Mouse (Mus musculus) liver, postnatal 0 days (tissue): ENCODE measurements around the gene Cort. TPM values are rescaled to one million over a fixed set of nuclear protein-coding genes. Genes with fewer than 3 reads are reported as not detected.

ENCODE experiments used
- ATAC-seq: fragments of 200-750 bp; cut with Nextera tagmentation; 2 replicates; pipeline ENCODE4 v1.8.0; 2017; ENCODE audit warnings: mild to moderate bottlenecking, moderate library complexity
- DNase-seq: peaks from one replicate; pipeline ENCODE4 v3.0.0-alpha.2; 2016
- H3K27ac ChIP-seq: fragments of 300-500 bp; sonication (generic); 2 replicates; pipeline ENCODE4 v1.5.1; 2014; ENCODE audit warnings: antibody characterized with exemption, moderate library complexity, mild to moderate bottlenecking, low read depth
- H3K27me3 ChIP-seq: fragments of 300-500 bp; sonication (generic); 2 replicates; pipeline ENCODE4 v1.6.1; 2014; ENCODE audit warnings: low read length, control low read depth, mixed read lengths; ENCODE audit not compliant: insufficient read depth
- H3K36me3 ChIP-seq: fragments of 300-500 bp; sonication (generic); replicated peaks from 2 replicates; pipeline ENCODE4 v1.6.1; 2014; ENCODE audit warnings: mild to moderate bottlenecking, control low read depth, low read length, moderate library complexity, mixed read lengths; ENCODE audit not compliant: insufficient read depth
- H3K4me1 ChIP-seq: fragments of 300-500 bp; sonication (generic); 2 replicates; pipeline ENCODE4 v1.6.1; 2014; ENCODE audit warnings: antibody characterized with exemption, mild to moderate bottlenecking, control low read depth; ENCODE audit not compliant: insufficient read depth
- H3K4me2 ChIP-seq: fragments of 300-500 bp; sonication (generic); 2 replicates; pipeline ENCODE4 v1.6.1; 2014; ENCODE audit warnings: low read depth, mild to moderate bottlenecking, low read length, moderate library complexity, mixed read lengths
- H3K4me3 ChIP-seq: fragments of 300-500 bp; sonication (generic); 2 replicates; pipeline ENCODE4 v1.5.1; 2014; ENCODE audit warnings: low read depth, low read length
- H3K9ac ChIP-seq: fragments of 300-500 bp; sonication (generic); replicated peaks from 2 replicates; pipeline ENCODE4 v1.6.1; 2014; ENCODE audit warnings: mild to moderate bottlenecking, moderate library complexity
- H3K9me3 ChIP-seq: fragments of 300-500 bp; sonication (generic); 2 replicates; pipeline ENCODE4 v1.6.1; 2016; ENCODE audit warnings: mild to moderate bottlenecking, control low read depth, low read length, mixed read lengths
- CTCF ChIP-seq: sonication (generic); IDR thresholded peaks from 2 replicates; pipeline ENCODE4 v1.5.1; 2016; ENCODE audit warnings: antibody characterized with exemption, low read depth
- EP300 ChIP-seq: IDR thresholded peaks from 2 replicates; pipeline ENCODE4 v1.6.1; 2016; ENCODE audit warnings: antibody characterized with exemption, low read depth, mild to moderate bottlenecking
- WGBS: fragments of 180-500 bp; shearing (Covaris S2); extraction: QIAGEN DNeasy Blood & Tissue Kit; methylation state at CpG from one replicate; pipeline ENCODE4 v1.1.7; 2014; ENCODE audit not compliant: insufficient replicate concordance; 5-methylcytosine and 5-hydroxymethylcytosine counted together
- polyA plus RNA-seq: library from polyadenylated mRNA; unstranded; fragments of >200 nt; fragmentation: Nextera tagmentation; extraction: Ambion mirVana; gene quantifications from 2 replicates; pipeline ENCODE4 v1.2.1, GENCODE M21; 2015

Cort gene
- polyA plus RNA-seq, 1 experiment from 2014 or later: not detected

DNA sequence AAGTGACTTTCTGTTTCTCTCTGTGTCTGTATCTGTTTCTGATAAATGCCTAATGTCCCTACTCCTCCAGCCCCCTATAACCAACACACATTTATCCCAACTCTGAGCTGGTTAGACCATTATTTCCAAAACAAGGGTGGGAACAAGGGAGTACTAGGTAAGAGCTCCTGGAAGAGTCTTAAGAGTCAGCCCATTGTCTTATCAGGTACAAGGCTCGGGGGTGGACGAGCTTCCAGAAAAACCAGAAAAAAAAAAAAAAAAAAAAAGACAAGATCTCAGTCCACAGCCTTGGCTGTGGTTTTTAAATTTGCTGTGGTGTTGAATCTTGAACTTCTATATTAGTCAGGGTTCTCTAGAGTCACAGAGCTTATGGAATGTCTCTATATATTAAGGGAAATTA, 41.5 kb upstream of the Cort start:
- Histone ChIP-seq H3K36me3 (peaks cover 18% of the 10 kb centered on the region; the same call in 1 of the 2 replicates), H3K4me3 (no peak overlapping the region), H3K27me3 (no peaks in the 10 kb centered on the region), H3K27ac (peak overlapping the region; percentile 86; the same call in 1 of the 2 replicates), H3K9ac (0 out of 2 replicates have a peak overlapping the region, but pooled peaks have one; percentile 69), H3K4me2 (peak overlapping the region; percentile 98), H3K9me3 (no peaks in the 10 kb centered on the region), H3K4me1 (peaks cover 27% of the 10 kb centered on the region)
- DNase-seq: no peak
- no peak for ATAC-seq
- TF ChIP-seq CTCF: no peak
- no peak for TF ChIP-seq EP300
- WGBS: 31% methylated on average over 2 of the region's 2 CpGs

DNA sequence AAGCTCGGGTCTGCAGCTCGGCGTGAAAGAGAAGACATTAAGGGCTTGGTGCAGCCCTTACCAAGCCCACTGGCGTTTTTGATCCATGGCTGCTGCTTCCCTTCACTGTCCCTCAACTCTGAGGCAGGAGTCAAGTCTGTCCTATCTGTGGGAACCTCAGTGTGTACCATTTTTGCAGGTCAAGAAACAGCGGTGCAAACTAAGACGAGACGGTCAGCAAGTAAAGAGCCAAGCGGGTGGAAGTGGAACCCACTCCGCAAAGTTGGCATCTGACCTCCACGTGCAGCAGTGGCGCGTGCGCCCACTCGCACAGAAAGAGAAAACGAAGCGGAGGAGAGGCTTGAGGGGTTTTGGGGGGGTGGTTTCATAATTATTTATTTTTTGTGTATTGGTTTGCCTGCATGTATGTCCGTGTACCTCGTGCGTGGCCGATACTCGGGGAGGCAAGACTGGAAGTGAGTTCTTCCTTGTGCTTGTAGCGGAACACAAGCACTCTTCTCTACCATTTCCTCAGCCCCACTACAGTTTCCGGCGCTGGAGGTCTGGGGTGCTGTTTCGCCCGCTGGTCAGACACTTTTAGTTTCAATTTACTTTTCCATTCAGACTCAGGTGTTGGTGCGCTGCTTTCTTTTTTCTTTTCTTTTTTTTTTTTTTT, 40.5 kb upstream of the Cort start:
- H3K4me3 ChIP-seq: peak overlapping the region; percentile 75
- ATAC-seq (peak; percentile 21), DNase-seq (peak; percentile 52)
- H3K27me3 ChIP-seq: no peaks in the 10 kb centered on the region
- H3K27ac ChIP-seq: peak overlapping the region; percentile 86
- peak overlapping the region; percentile 69 for H3K9ac ChIP-seq
- H3K36me3 ChIP-seq: peaks cover 26% of the 10 kb centered on the region; the same call in 1 of the 2 replicates
- H3K9me3 ChIP-seq: no peaks in the 10 kb centered on the region
- TF ChIP-seq EP300: peak; percentile 4; the same call in 1 of the 2 replicates
- no peak for TF ChIP-seq CTCF
- peak overlapping the region; percentile 98 for H3K4me2 ChIP-seq
- under 1% methylated on average over 27 of the region's 27 CpGs for WGBS
- peaks cover 22% of the 10 kb centered on the region for H3K4me1 ChIP-seq

DNA sequence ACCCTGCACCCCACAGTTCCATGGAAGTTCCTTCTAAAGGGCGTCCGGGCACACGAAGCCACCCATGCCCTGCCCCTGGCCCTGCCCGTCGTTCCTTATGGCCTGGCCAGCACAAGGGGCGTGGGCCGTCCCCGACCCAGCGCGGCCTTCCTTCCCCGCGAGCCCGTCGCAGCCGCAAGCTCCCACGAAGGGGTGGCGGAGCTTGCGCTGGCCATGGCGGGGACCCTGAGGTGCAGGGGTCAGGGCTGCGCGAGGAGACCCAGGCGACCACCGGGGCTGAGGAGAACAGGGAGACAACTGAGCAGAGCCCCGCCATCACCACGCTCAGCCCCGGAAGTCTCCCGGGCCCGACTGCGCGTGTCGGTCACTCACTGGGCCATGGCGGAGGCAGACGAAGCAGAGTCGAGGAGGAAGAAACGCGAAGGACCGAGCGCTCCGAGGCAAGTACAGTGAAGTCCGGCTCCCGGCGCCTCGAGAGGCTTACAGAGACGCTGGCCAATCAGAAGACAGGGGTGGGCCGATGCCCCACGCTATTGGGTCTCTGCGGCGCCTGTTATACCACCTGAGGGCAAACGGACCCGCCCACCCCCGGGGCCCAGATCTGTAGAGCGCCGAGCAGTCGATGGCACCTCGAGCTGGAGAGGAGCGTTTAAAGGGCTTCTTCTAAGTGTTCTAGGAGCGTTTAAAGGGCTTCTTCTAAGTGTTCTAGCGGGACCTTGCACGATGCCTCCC, 39.8 kb upstream of the Cort start, which contains the start of gene Pgd:
Gene Pgd (minus strand): TSS at position 557 of the 732 bp plus-strand sequence.
- ATAC-seq (peak; percentile 98), DNase-seq (peak; percentile 96)
- Histone ChIP-seq H3K36me3 (peaks cover 30% of the 10 kb centered on the region; the same call in 1 of the 2 replicates), H3K4me3 (peak within 1 kb of the TSS; percentile 75), H3K4me1 (peaks cover 20% of the 10 kb centered on the region), H3K27ac (peak within 1 kb of the TSS; percentile 86), H3K4me2 (peak within 1 kb of the TSS; percentile 98), H3K9ac (peak within 1 kb of the TSS; percentile 78), H3K27me3 (no peaks in the 10 kb centered on the region), H3K9me3 (no peaks in the 10 kb centered on the region)
- under 1% methylated on average over 59 of the region's 59 CpGs for WGBS
- TF ChIP-seq EP300 (peak; percentile 71; the same call in 1 of the 2 replicates), CTCF (no peak)

DNA sequence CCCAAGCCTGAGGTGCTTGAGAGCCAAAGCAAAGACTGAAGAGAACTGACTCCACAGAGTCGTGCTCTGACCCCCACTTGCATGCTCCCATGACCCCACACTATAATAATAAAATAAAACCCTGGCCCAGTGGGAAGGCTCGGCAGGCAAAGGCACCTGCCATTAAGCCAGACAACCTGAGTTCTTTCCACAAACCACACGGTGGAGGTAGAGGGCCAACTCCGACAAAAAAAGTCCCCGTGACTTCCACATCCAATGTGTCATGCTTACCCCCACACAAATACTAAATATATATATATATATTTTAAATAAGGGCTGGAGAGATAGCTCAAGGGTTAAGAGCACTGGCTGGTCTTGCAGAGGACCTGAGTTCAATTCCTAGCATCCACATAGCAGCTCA, 37.6 kb upstream of the Cort start:
- ATAC-seq (no peak), DNase-seq (no peak)
- Histone ChIP-seq H3K4me3 (0 out of 2 replicates have a peak overlapping the region, but pooled peaks have one; percentile 18), H3K36me3 (peaks cover 46% of the 10 kb centered on the region), H3K4me1 (peaks cover 10% of the 10 kb centered on the region), H3K9me3 (no peaks in the 10 kb centered on the region), H3K9ac (no peak overlapping the region), H3K27me3 (no peaks in the 10 kb centered on the region), H3K27ac (no peak overlapping the region), H3K4me2 (peak overlapping the region; percentile 98)
- WGBS: 54% methylated on average over 5 of the region's 5 CpGs
- TF ChIP-seq EP300: no peak
- TF ChIP-seq CTCF: peak; percentile 47

DNA sequence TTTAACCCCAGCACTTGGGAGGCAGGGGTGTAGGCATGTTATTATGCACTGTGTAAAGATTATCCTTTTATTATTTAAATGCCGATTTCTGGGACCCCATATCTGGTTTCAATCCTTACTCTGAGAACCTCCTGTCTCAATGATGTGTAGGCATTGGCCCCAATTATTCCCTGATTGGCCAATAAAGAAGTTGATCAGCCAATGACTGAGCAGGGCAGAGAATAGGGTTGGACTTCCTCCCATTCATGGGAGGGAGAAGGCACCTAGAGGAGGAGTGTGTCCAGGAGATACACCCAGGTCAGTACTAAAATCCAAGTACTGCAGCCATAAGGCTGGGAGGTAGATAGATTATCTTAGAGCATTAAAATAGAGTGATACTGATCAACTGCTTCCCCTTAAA, 36.6 kb upstream of the Cort start:
- ATAC-seq (no peak), DNase-seq (no peak)
- Histone ChIP-seq H3K36me3 (peaks cover 55% of the 10 kb centered on the region), H3K27me3 (no peaks in the 10 kb centered on the region), H3K4me3 (no peak overlapping the region), H3K4me1 (peaks cover 10% of the 10 kb centered on the region), H3K27ac (no peak overlapping the region), H3K9ac (no peak overlapping the region), H3K4me2 (peak overlapping the region; percentile 98), H3K9me3 (no peaks in the 10 kb centered on the region)
- TF ChIP-seq EP300 (no peak), CTCF (no peak)
- WGBS: 74% methylated on average over 1 of the region's 1 CpGs

DNA sequence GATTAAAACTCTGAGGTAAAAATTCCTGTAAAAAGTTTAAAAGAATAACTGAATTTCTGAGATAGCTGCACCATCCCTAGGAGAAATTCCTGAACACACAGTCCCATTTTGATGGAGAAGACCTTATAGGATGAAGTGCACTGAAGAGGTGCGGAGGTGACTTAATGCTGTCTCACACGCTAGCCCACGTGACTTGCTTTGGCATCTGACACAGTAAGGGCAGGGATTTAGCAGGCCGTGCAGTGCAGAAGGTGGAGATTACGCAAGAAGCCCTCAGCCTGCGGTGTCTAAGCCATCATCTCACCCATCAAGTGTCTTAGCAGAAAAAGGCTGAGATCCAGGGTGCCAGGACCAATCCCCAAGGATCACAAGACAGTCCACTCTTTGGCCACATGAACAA, 34.6 kb upstream of the Cort start:
- no peaks in the 10 kb centered on the region for H3K27me3 ChIP-seq
- no peak for DNase-seq
- peaks cover 12% of the 10 kb centered on the region for H3K4me1 ChIP-seq
- H3K9me3 ChIP-seq: no peaks in the 10 kb centered on the region
- H3K36me3 ChIP-seq: peaks cover 76% of the 10 kb centered on the region
- H3K4me3 ChIP-seq: no peak overlapping the region
- ATAC-seq: no peak
- no peak overlapping the region for H3K4me2 ChIP-seq
- WGBS: 60% methylated on average over 6 of the region's 6 CpGs
- H3K9ac ChIP-seq: no peak overlapping the region
- TF ChIP-seq EP300: no peak
- no peak for TF ChIP-seq CTCF
- no peak overlapping the region for H3K27ac ChIP-seq
